In the genomic region with DNA sequence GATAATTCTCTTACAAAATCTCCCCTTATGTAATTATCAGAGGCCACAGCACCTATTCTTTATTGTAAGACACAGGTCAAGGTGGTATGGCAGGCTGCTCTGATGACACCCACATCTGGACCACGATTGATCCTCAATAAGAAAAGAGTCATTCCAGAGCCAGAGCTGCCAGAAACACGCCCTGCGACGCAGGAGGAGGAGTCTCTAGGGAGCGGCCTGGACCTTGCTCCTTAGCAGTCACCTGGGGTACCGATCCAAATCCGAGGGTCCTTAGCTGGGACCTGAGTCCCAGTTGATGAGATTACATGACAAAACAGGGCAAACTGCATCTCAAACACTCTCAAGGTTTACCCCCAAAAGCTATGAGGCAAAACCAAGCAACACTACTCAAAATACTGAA, we compare ENCODE assay signal across 11 mouse cellular contexts. TPM values are rescaled to one million over a fixed set of nuclear protein-coding genes. Genes with fewer than 3 reads are reported as not detected.
DNase-seq lines count a peak whose midpoint lies in the region; ATAC-seq and TF ChIP-seq lines count a peak whose summit lies in the region.
"Had no signal": no experiment of that assay in that cellular context is flagged by ENCODE, and none has a peak within 500 bp of the region (broad histone marks: within the 10 kb centered on the region; RNA-seq: fewer than 3 reads in every experiment).

No protein-coding gene starts in this region.

- H3K9me3 ChIP-seq in forebrain, embryonic 13.5 days (replicated peaks): no peaks in the 10 kb centered on the region
- peaks cover 2% of the 10 kb centered on the region; the same call in 1 of the 2 replicates for H3K9me3 ChIP-seq in forebrain, embryonic 16.5 days (ENCODE audit: control insufficient read depth, low read length)
- H3K9me3 ChIP-seq in ES-E14 (ENCODE audit: control insufficient read depth, insufficient read depth, low read depth, low read length): no peaks in the 10 kb centered on the region
- no peaks in the 10 kb centered on the region for H3K9me3 ChIP-seq in intestine, embryonic 15.5 days
- H3K9me3 ChIP-seq in liver, embryonic 16.5 days (replicated peaks; ENCODE audit: control insufficient read depth, low read length): no peaks in the 10 kb centered on the region
- H3K9me3 ChIP-seq: neural tube, embryonic 12.5 days had no signal

- no peak overlapping the region for H3K9ac ChIP-seq in forebrain, embryonic 13.5 days
- H3K9ac ChIP-seq in forebrain, embryonic 16.5 days (replicated peaks; ENCODE audit: low read depth, low read length): no peak overlapping the region
- H3K9ac ChIP-seq in ES-E14 (ENCODE audit: insufficient read depth, low read depth, low read length, poor library complexity, severe bottlenecking): no peak overlapping the region
- H3K9ac ChIP-seq in intestine, embryonic 15.5 days: no peak overlapping the region
- H3K9ac ChIP-seq in liver, embryonic 16.5 days (ENCODE audit: low read depth, low read length): no peak overlapping the region
- H3K9ac ChIP-seq: neural tube, embryonic 12.5 days had no signal

- H3K27ac ChIP-seq in forebrain, embryonic 13.5 days: no peak overlapping the region
- no peak overlapping the region for H3K27ac ChIP-seq in forebrain, embryonic 16.5 days (ENCODE audit: low read length)
- no peak overlapping the region for H3K27ac ChIP-seq in ES-E14 (ENCODE audit: insufficient read depth, low read depth, low read length, poor library complexity, severe bottlenecking)
- 0 out of 2 replicates have a peak overlapping the region, but pooled peaks have one; percentile 19 for H3K27ac ChIP-seq in intestine, embryonic 15.5 days
- H3K27ac ChIP-seq in liver, embryonic 16.5 days (ENCODE audit: low read length): no peak overlapping the region
- H3K27ac ChIP-seq: neural tube, embryonic 12.5 days had no signal

- H3K4me2 ChIP-seq in forebrain, embryonic 13.5 days: peak overlapping the region; percentile 11; the same call in 1 of the 2 replicates
- H3K4me2 ChIP-seq in forebrain, embryonic 16.5 days (ENCODE audit: low read length): no peak overlapping the region
- peak overlapping the region; percentile 75 for H3K4me2 ChIP-seq in intestine, embryonic 15.5 days (replicated peaks)
- 0 out of 2 replicates have a peak overlapping the region, but pooled peaks have one; percentile 1 for H3K4me2 ChIP-seq in liver, embryonic 16.5 days (ENCODE audit: low read depth, low read length)

- ATAC-seq in forebrain, embryonic 13.5 days: no peak
- ATAC-seq in forebrain, embryonic 16.5 days: no peak
- no peak for ATAC-seq in intestine, embryonic 15.5 days
- ATAC-seq in liver, embryonic 16.5 days (ENCODE audit: low read depth): no peak

- WGBS in forebrain, embryonic 13.5 days: 85% methylated on average over 7 of the region's 7 CpGs
- WGBS in forebrain, embryonic 16.5 days: 95% methylated on average over 7 of the region's 7 CpGs
- WGBS in intestine, embryonic 15.5 days: 70% methylated on average over 7 of the region's 7 CpGs
- 82% methylated on average over 7 of the region's 7 CpGs for WGBS in liver, embryonic 16.5 days (ENCODE audit: insufficient replicate concordance)

- no peaks in the 10 kb centered on the region; the same call in 1 of the 2 replicates for H3K27me3 ChIP-seq in forebrain, embryonic 13.5 days
- H3K27me3 ChIP-seq in forebrain, embryonic 16.5 days (replicated peaks; ENCODE audit: control insufficient read depth, insufficient read depth, low read length): no peaks in the 10 kb centered on the region
- no peaks in the 10 kb centered on the region for H3K27me3 ChIP-seq in intestine, embryonic 15.5 days (replicated peaks)
- no peaks in the 10 kb centered on the region for H3K27me3 ChIP-seq in liver, embryonic 16.5 days (ENCODE audit: control insufficient read depth, insufficient read depth, low read depth, low read length)
- H3K27me3 ChIP-seq: neural tube, embryonic 12.5 days had no signal

- DNase-seq in ES-E14 (ENCODE audit: low read depth, low spot score): no peak
- DNase-seq in layer of hippocampus, adult 11-12 months (ENCODE audit: low spot score): no peak
- no peak for DNase-seq in c-Kit-positive CD71-positive TER-119-positive erythroid progenitor cells, embryonic 14.5 days (ENCODE audit: low spot score)
- DNase-seq in embryo, embryonic 10.5 days (ENCODE audit: low spot score): no peak

- no peak overlapping the region for H3K4me3 ChIP-seq in forebrain, embryonic 13.5 days
- H3K4me3 ChIP-seq in forebrain, embryonic 16.5 days (replicated peaks; ENCODE audit: low read length): no peak overlapping the region
- peak overlapping the region; percentile 83 to 92 for H3K4me3 ChIP-seq in ES-E14 (ENCODE audit: insufficient read depth in 1 of 2, low read depth in 1 of 2, low read length in 2 of 2, poor library complexity in 1 of 2, severe bottlenecking in 1 of 2)
- peak overlapping the region; percentile 83 for H3K4me3 ChIP-seq in intestine, embryonic 15.5 days (replicated peaks)
- H3K4me3 ChIP-seq in liver, embryonic 16.5 days (ENCODE audit: low read depth, low read length): no peak overlapping the region
- H3K4me3 ChIP-seq: neural tube, embryonic 12.5 days had no signal

- in situ Hi-C loops in ES-E14 (cut with MboI; ENCODE audit: low sequenced_read_pairs in 2 of 2, unreplicated experiment in 2 of 2): no loop called here

- peaks cover 30% of the 10 kb centered on the region for H3K4me1 ChIP-seq in forebrain, embryonic 13.5 days
- peaks cover 25% of the 10 kb centered on the region for H3K4me1 ChIP-seq in forebrain, embryonic 16.5 days (replicated peaks; ENCODE audit: control insufficient read depth, insufficient read depth, low read length)
- peaks cover 4 to 7% of the 10 kb centered on the region in 2 experiments; a peak in 2 of 4 replicates for H3K4me1 ChIP-seq in ES-E14 (ENCODE audit: control insufficient read depth in 2 of 2, insufficient read depth in 2 of 2, low read length in 2 of 2, poor library complexity in 1 of 2)
- peaks cover 25% of the 10 kb centered on the region for H3K4me1 ChIP-seq in intestine, embryonic 15.5 days (replicated peaks)
- H3K4me1 ChIP-seq in liver, embryonic 16.5 days (ENCODE audit: control insufficient read depth, low read depth, low read length): peaks cover 24% of the 10 kb centered on the region

- H3K36me3 ChIP-seq in forebrain, embryonic 13.5 days (ENCODE audit: poor library complexity, severe bottlenecking): peaks cover 36% of the 10 kb centered on the region
- peaks cover 18% of the 10 kb centered on the region for H3K36me3 ChIP-seq in forebrain, embryonic 16.5 days (ENCODE audit: control insufficient read depth, insufficient read depth)
- peaks cover 28% of the 10 kb centered on the region for H3K36me3 ChIP-seq in ES-E14 (ENCODE audit: control insufficient read depth, insufficient read depth, low read length, poor library complexity, severe bottlenecking)
- peaks cover 29% of the 10 kb centered on the region for H3K36me3 ChIP-seq in intestine, embryonic 15.5 days
- peaks cover 28% of the 10 kb centered on the region for H3K36me3 ChIP-seq in liver, embryonic 16.5 days (ENCODE audit: control insufficient read depth, insufficient read depth)

TF ChIP-seq in ES-E14, 5 proteins besides CTCF, POLR2A, EP300 and RAD21:
- TF ChIP-seq HCFC1 (IDR thresholded peaks at IDR 0.05; ENCODE audit: borderline replicate concordance, insufficient read depth, low read length): no peak
- no peak for TF ChIP-seq MAFK (IDR thresholded peaks at IDR 0.05; ENCODE audit: insufficient read depth, low read depth, low read length)
- no peak for TF ChIP-seq ZNF384 (IDR thresholded peaks at IDR 0.05; ENCODE audit: low read depth, low read length)
- no peak for TF ChIP-seq CHD2 (IDR thresholded peaks at IDR 0.05; ENCODE audit: low read depth, low read length)
- no peak for TF ChIP-seq ZC3H11A (IDR thresholded peaks at IDR 0.05; ENCODE audit: borderline replicate concordance, low read depth, low read length)
TF ChIP-seq in ES-E14: peak in this region for 0.

RNA-seq across cellular contexts. Expression of a gene that starts 2.4 kb away (rescaled TPM):
- polyA plus RNA-seq in forebrain, embryonic 13.5 days (2015; fragmentation: Nextera tagmentation; extraction: Ambion mirVana): 358 and 382 TPM in 2 replicates
- polyA plus RNA-seq in forebrain, embryonic 16.5 days (2015; fragmentation: Nextera tagmentation; extraction: Ambion mirVana): 261 and 274 TPM in 2 replicates
- total RNA-seq in ES-E14 (2012; rRNA removed): 269 and 401 TPM in 2 replicates
- polyA plus RNA-seq in intestine, embryonic 15.5 days (2015; fragmentation: Nextera tagmentation; extraction: Ambion mirVana): 632 and 657 TPM in 2 replicates
- 187 and 207 TPM in 2 replicates for polyA plus RNA-seq in liver, embryonic 16.5 days (2015; fragmentation: Nextera tagmentation; extraction: Ambion mirVana)

RNA-seq across cellular contexts. Expression of a gene that starts 37.7 kb away (rescaled TPM):
- 0.08 TPM in 1 of 2 replicates, not detected in the other for polyA plus RNA-seq in forebrain, embryonic 13.5 days (2015; fragmentation: Nextera tagmentation; extraction: Ambion mirVana)
- not detected in 2 replicates for polyA plus RNA-seq in forebrain, embryonic 16.5 days (2015; fragmentation: Nextera tagmentation; extraction: Ambion mirVana)
- total RNA-seq in ES-E14 (2012; rRNA removed): 0.27 and 0.74 TPM in 2 replicates
- polyA plus RNA-seq in intestine, embryonic 15.5 days (2015; fragmentation: Nextera tagmentation; extraction: Ambion mirVana): 10.9 and 11.2 TPM in 2 replicates
- 0.16 and 0.27 TPM in 2 replicates for polyA plus RNA-seq in liver, embryonic 16.5 days (2015; fragmentation: Nextera tagmentation; extraction: Ambion mirVana)

RNA-seq across cellular contexts. Expression of a gene that starts 55.1 kb away (rescaled TPM):
- polyA plus RNA-seq in forebrain, embryonic 13.5 days (2015; fragmentation: Nextera tagmentation; extraction: Ambion mirVana): not detected in 2 replicates
- polyA plus RNA-seq in forebrain, embryonic 16.5 days (2015; fragmentation: Nextera tagmentation; extraction: Ambion mirVana): not detected in 2 replicates
- total RNA-seq in ES-E14 (2012; rRNA removed): not detected in 2 replicates
- polyA plus RNA-seq in intestine, embryonic 15.5 days (2015; fragmentation: Nextera tagmentation; extraction: Ambion mirVana): not detected in 2 replicates
- not detected in 2 replicates for polyA plus RNA-seq in liver, embryonic 16.5 days (2015; fragmentation: Nextera tagmentation; extraction: Ambion mirVana)
- polyA plus RNA-seq: heart, postnatal 0 days; limb, embryonic 14.5 days; neural tube, embryonic 12.5 days had no signal

Comparison
In these comparisons a context has a peak if more than half of its experiments do, and no peak if none do; other contexts are left out.
1. H3K4me3 ChIP-seq: peak in ES-E14 (2 of 2) and intestine, embryonic 15.5 days (single experiment); none in forebrain, embryonic 13.5 days (single experiment), forebrain, embryonic 16.5 days (single experiment) and liver, embryonic 16.5 days (single experiment).